Mouse (Mus musculus): ENCODE data around the gene Mfap1a.
"Not testable (repeated sequence)": the region's sequence is repeated elsewhere in the genome, so short reads cannot be mapped to it uniquely, and the experiment has no call there.

GRCm38 (mm10) chr2:121522830-121523229 lies 16.4 kb upstream of the Mfap1a start:
- not testable (repeated sequence) for TF ChIP-seq CTCF (IDR thresholded peaks at IDR 0.05; ENCODE audit: low read depth); EP300 (optimal IDR thresholded peaks at IDR 0.05)
